ENCODE assay signal across 10 mouse cellular contexts in the genomic region with DNA sequence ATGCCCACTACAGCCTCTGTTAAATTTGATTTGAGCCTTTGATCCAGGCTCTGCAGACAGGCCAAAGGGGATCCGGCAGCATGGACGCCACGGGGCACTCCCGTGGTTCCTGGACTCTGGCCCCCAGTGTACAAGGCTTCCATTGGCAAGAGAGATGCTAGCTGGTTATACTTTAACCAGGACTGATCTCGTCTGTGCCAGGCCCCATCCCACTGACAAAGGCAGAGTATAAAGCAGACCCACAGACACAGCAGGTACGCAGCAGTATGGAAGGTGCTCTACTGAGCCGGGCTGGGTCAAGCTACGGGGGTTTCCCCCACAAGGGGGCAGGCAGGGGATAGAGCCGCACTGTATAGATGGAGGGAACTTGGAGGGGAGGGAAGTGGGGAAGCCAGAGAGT. TPM values are rescaled to one million over a fixed set of nuclear protein-coding genes. Genes with fewer than 3 reads are reported as not detected.
DNase-seq lines count a peak whose midpoint lies in the region; ATAC-seq lines count a peak whose summit lies in the region.
"Had no signal": no experiment of that assay in that cellular context is flagged by ENCODE, and none has a peak within 500 bp of the region (broad histone marks: within the 10 kb centered on the region; RNA-seq: fewer than 3 reads in every experiment).

No protein-coding gene starts in this region.

- 38% methylated on average over 9 of the region's 9 CpGs for WGBS in limb, embryonic 10.5 days

- peaks cover 22% of the 10 kb centered on the region for H3K4me1 ChIP-seq in limb, embryonic 10.5 days

- H3K36me3 ChIP-seq in limb, embryonic 10.5 days, result no peaks in the 10 kb centered on the region

- peak; percentile 46 to 57 for DNase-seq in spleen, postnatal 10 days (ENCODE audit: low spot score in 2 of 2)
- DNase-seq in spleen, postnatal 36 days (ENCODE audit: low spot score in 2 of 2), result no peak
- DNase-seq in limb, embryonic 10.5 days (ENCODE audit: low spot score), result no peak
- DNase-seq in yolk sac, embryonic 10.5 days (ENCODE audit: low spot score), result peak; percentile 90
- no peak for DNase-seq in left cerebral cortex, postnatal 14 days (ENCODE audit: low spot score in 2 of 2)
- DNase-seq in heart, postnatal 36 days, result no peak
- no peak for DNase-seq in right cerebral cortex, postnatal 10 days (ENCODE audit: low spot score in 2 of 2)

- H3K27ac ChIP-seq in limb, embryonic 10.5 days, result peak overlapping the region; percentile 39; the same call in 1 of the 2 replicates

- H3K9me3 ChIP-seq in limb, embryonic 10.5 days (replicated peaks), result no peaks in the 10 kb centered on the region

- ATAC-seq in erythroblast, adult 5-6 weeks (replicated peaks; ENCODE audit: low FRiP score, poor library complexity, severe bottlenecking), result peak; percentile 55

- H3K27me3 ChIP-seq in limb, embryonic 10.5 days (ENCODE audit: low read depth, poor library complexity, severe bottlenecking), result peaks cover 40% of the 10 kb centered on the region

- intact Hi-C loops in left cerebral cortex, postnatal 14 days (cut with DNase I), result no loop called here
- intact Hi-C loops in heart, postnatal 36 days (cut with DNase I), result no loop called here

- peak overlapping the region; percentile 6; the same call in 1 of the 2 replicates for H3K4me3 ChIP-seq in limb, embryonic 10.5 days

RNA-seq across cellular contexts. Expression of gene Pklr, which starts 0.4 kb away (rescaled TPM):
- 22.5 and 23.4 TPM in 2 replicates for total RNA-seq in erythroblast, adult 5-6 weeks (2015; ENCODE audit: low replicate concordance)
- total RNA-seq in erythroblast, adult 5-6 weeks (2017; ENCODE audit: low replicate concordance), result 5.6 and 5.7 TPM in 2 replicates
- 3.6 and 4.4 TPM in 2 replicates for polyA plus RNA-seq in limb, embryonic 10.5 days (2016; fragmentation: Nextera tagmentation; extraction: Ambion mirVana)
- not detected for total RNA-seq in left cerebral cortex, postnatal 14 days (2021)
- not detected for total RNA-seq in heart, postnatal 36 days (2021)
- polyA plus RNA-seq: heart, embryonic 14.5 days had no signal

RNA-seq across cellular contexts. Expression of gene Hcn3, which starts 23.6 kb away (rescaled TPM):
- not detected in 2 replicates for total RNA-seq in erythroblast, adult 5-6 weeks (2015; ENCODE audit: low replicate concordance)
- total RNA-seq in erythroblast, adult 5-6 weeks (2017; ENCODE audit: low replicate concordance), result 1.3 TPM in 1 of 2 replicates, not detected in the other
- polyA plus RNA-seq in limb, embryonic 10.5 days (2016; fragmentation: Nextera tagmentation; extraction: Ambion mirVana), result 1.3 and 1.6 TPM in 2 replicates
- total RNA-seq in left cerebral cortex, postnatal 14 days (2021), result 10 to 100 TPM; 20.4 to 25.1 TPM
- total RNA-seq in heart, postnatal 36 days (2021), result under 1 TPM; 0.17 to 0.38 TPM

RNA-seq across cellular contexts. Expression of gene Clk2, which starts 28.2 kb away (rescaled TPM):
- total RNA-seq in erythroblast, adult 5-6 weeks (2015; ENCODE audit: low replicate concordance), result 16.3 and 37.9 TPM in 2 replicates
- 24.4 and 47.4 TPM in 2 replicates for total RNA-seq in erythroblast, adult 5-6 weeks (2017; ENCODE audit: low replicate concordance)
- 40.1 and 44.8 TPM in 2 replicates for polyA plus RNA-seq in limb, embryonic 10.5 days (2016; fragmentation: Nextera tagmentation; extraction: Ambion mirVana)
- total RNA-seq in left cerebral cortex, postnatal 14 days (2021), result 10 to 100 TPM; 46.7 TPM
- 10 to 100 TPM; 15.8 to 19.9 TPM for total RNA-seq in heart, postnatal 36 days (2021)

RNA-seq across cellular contexts. Expression of gene Fdps, which starts 34.6 kb away (rescaled TPM):
- 17.1 and 33.6 TPM in 2 replicates for total RNA-seq in erythroblast, adult 5-6 weeks (2015; ENCODE audit: low replicate concordance)
- total RNA-seq in erythroblast, adult 5-6 weeks (2017; ENCODE audit: low replicate concordance), result 30.1 and 47.8 TPM in 2 replicates
- polyA plus RNA-seq in limb, embryonic 10.5 days (2016; fragmentation: Nextera tagmentation; extraction: Ambion mirVana), result 361 and 405 TPM in 2 replicates
- total RNA-seq in left cerebral cortex, postnatal 14 days (2021), result 100 to 1,000 TPM in 1 of 2 experiments, 10 to 100 TPM in 1; 97.9 to 102 TPM
- total RNA-seq in heart, postnatal 36 days (2021), result 10 to 100 TPM; 20.0 to 20.7 TPM

RNA-seq across cellular contexts. Expression of gene Gm43738, which starts 35.5 kb away (rescaled TPM):
- not detected in 2 replicates for total RNA-seq in erythroblast, adult 5-6 weeks (2015; ENCODE audit: low replicate concordance)
- total RNA-seq in erythroblast, adult 5-6 weeks (2017; ENCODE audit: low replicate concordance), result not detected in 2 replicates
- 0.09 TPM in 1 of 2 replicates, not detected in the other for polyA plus RNA-seq in limb, embryonic 10.5 days (2016; fragmentation: Nextera tagmentation; extraction: Ambion mirVana)
- not detected for total RNA-seq in left cerebral cortex, postnatal 14 days (2021)
- total RNA-seq in heart, postnatal 36 days (2021), result not detected
- polyA plus RNA-seq: heart, embryonic 14.5 days; midbrain, embryonic 11.5 days had no signal

Comparison
In these comparisons a context has a peak if more than half of its experiments do, and no peak if none do; other contexts are left out.
1. DNase-seq: peak in spleen, postnatal 10 days (2 of 2) and yolk sac, embryonic 10.5 days (single experiment); none in spleen, postnatal 36 days (0 of 2), limb, embryonic 10.5 days (single experiment), left cerebral cortex, postnatal 14 days (0 of 2), heart, postnatal 36 days (0 of 2) and right cerebral cortex, postnatal 10 days (0 of 2).
2. RNA of gene Pklr, which starts 0.4 kb away (total RNA-seq): 5.6 to 23.4 TPM in erythroblast, adult 5-6 weeks; not detected in left cerebral cortex, postnatal 14 days and not detected in heart, postnatal 36 days; every median in the first group is over 4 times any median in the second.
3. RNA of gene Hcn3, which starts 23.6 kb away (total RNA-seq): 20.4 to 25.1 TPM in left cerebral cortex, postnatal 14 days; 0.17 to 0.38 TPM in heart, postnatal 36 days and 1.3 TPM in erythroblast, adult 5-6 weeks; every median in the first group is over 4 times any median in the second.